Mouse (Mus musculus) bone marrow, adult 2 months (tissue): ENCODE measurements around the gene Pomgnt1. TPM values are rescaled to one million over a fixed set of nuclear protein-coding genes. Genes with fewer than 3 reads are reported as not detected.

Experiments used
- H3K27ac ChIP-seq: fragments of 200-500 bp; 2 replicates; pipeline ENCODE4 v1.5.1; 2012; ENCODE audit warnings: low read depth, mild to moderate bottlenecking, control low read depth, inconsistent platforms, low read length; ENCODE audit not compliant: control insufficient read depth, poor library complexity, insufficient read depth
- H3K4me1 ChIP-seq: fragments of 200-500 bp; 2 replicates; pipeline ENCODE4 v1.6.1; 2011; ENCODE audit warnings: low read length; ENCODE audit not compliant: control insufficient read depth, insufficient read depth
- H3K4me3 ChIP-seq: fragments of 200-500 bp; replicated peaks from 2 replicates; pipeline ENCODE3; 2011; ENCODE audit warnings: mild to moderate bottlenecking, low read depth, low read length, control low read depth; ENCODE audit not compliant: control insufficient read depth
- CTCF ChIP-seq: fragments of 200-500 bp; IDR thresholded peaks from 2 replicates; pipeline ENCODE4 v1.5.1; 2011; ENCODE audit warnings: low read length, control low read depth; ENCODE audit not compliant: control insufficient read depth, insufficient read depth
- POLR2A ChIP-seq: fragments of 200-500 bp; IDR thresholded peaks from 2 replicates; pipeline ENCODE4 v1.6.1; 2011; ENCODE audit warnings: low read depth, mild to moderate bottlenecking, control low read depth, low read length, borderline replicate concordance; ENCODE audit not compliant: control insufficient read depth
- WGBS: fragments of 180-500 bp; shearing (Covaris S2); methylation state at CpG from one replicate; pipeline ENCODE4 v1.1.7; 2018; 5-methylcytosine and 5-hydroxymethylcytosine counted together
- polyA plus RNA-seq: library from polyadenylated mRNA; stranded (reverse); fragments of >200 nt; gene quantifications from 2 replicates; pipeline ENCODE4 v1.2.4, GENCODE M21; 2011; ENCODE audit warnings: low replicate concordance; ENCODE audit not compliant: missing spikeins, insufficient read depth, insufficient read length

Gene Pomgnt1
- polyA plus RNA-seq, 1 experiment: 14.5 TPM

DNA sequence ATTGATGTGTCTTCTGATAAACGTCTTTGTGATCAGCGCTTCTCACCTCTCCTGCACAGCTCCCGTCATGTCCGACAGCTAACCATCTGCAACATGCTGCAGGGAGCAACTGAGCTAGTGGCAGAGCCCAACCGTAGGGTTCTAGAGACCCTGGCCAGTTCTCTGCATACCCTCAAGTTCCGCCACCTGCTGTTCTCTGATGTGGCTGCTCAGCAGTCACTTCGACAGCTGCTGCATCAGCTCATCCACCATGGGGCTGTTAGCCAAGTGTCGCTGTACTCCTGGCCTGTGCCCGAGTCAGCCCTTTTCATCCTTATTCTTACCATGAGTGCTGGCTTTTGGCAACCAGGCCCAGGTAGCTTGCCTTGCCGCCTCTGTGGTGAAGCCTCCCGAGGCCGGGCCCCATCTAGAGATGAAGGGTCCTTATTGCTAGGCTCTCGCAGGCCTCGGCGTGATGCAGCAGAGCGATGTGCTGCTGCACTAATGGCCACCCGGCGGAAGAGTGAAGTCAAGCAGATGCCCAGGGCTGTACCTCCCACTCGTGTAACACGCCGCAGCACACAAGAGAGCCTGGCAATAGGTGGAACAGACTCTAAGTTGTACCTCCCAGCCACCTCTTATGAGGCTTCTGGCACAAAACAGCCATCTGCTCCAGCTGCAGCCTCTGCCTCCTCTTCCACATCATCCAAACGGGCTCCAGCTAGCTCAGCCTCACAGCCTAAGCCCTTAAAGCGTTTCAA lies 35.0 kb upstream of the Pomgnt1 start:
- no peak overlapping the region for H3K27ac ChIP-seq
- H3K4me1 ChIP-seq: no peaks in the 10 kb centered on the region
- TF ChIP-seq CTCF: no peak
- no peak for TF ChIP-seq POLR2A
- no peak overlapping the region for H3K4me3 ChIP-seq
- 93% methylated on average over 23 of the region's 23 CpGs for WGBS

DNA sequence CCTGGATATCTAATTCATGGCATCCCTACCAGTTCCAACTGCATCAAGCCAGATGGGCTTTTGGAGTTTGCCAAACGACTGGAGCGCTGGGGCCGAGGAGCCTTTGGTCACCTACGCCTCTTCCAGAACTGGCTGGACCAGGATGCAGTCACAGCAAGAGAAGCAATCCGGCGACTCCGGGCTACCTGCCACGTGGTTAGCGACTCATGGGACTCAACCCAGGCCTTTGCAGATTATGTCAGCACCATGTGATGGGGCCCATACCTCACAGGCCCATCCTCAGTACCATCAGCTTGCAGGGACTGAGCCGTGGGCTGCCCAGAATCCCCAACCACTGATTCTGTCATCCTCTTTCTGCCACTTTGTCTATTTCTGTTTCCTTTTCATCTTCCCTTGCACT lies 27.3 kb upstream of the Pomgnt1 start:
- Histone ChIP-seq H3K27ac (no peak overlapping the region), H3K4me1 (no peaks in the 10 kb centered on the region; the same call in 1 of the 2 replicates), H3K4me3 (no peak overlapping the region)
- WGBS: 89% methylated on average over 10 of the region's 10 CpGs
- TF ChIP-seq CTCF: no peak

GRCm38 (mm10) chr4:116097211-116097610 lies 26.4 kb upstream of the Pomgnt1 start:
- Histone ChIP-seq H3K4me3 (no peak overlapping the region), H3K4me1 (no peaks in the 10 kb centered on the region; the same call in 1 of the 2 replicates), H3K27ac (no peak overlapping the region)
- TF ChIP-seq POLR2A (no peak), CTCF (no peak)
- 89% methylated on average over 8 of the region's 8 CpGs for WGBS

GRCm38 (mm10) chr4:116100959-116101358 lies 22.7 kb upstream of the Pomgnt1 start:
- WGBS: 49% methylated on average over 7 of the region's 7 CpGs
- no peak for TF ChIP-seq CTCF
- Histone ChIP-seq H3K4me1 (no peaks in the 10 kb centered on the region; the same call in 1 of the 2 replicates), H3K4me3 (no peak overlapping the region), H3K27ac (no peak overlapping the region)

DNA sequence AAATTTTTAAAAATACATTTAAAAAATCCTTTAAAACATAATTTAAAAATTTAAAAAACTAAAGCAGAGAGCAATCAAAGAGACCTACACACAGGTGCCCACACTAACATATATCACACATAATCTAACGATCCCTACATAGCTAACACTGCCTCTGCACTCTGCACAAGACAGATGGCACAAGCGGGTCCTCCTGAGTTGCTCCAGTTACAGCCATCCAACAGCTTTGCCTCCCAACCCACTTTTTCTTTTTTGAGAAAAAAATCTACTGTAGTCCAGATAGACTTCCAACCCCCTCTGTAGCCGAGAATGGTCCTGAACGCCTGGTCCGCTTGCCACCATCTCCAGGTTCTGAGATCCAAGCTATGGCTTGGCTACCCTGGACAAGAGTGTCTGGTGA lies 18.4 kb upstream of the Pomgnt1 start:
- H3K4me3 ChIP-seq: no peak overlapping the region
- 91% methylated on average over 5 of the region's 5 CpGs for WGBS
- no peaks in the 10 kb centered on the region; the same call in 1 of the 2 replicates for H3K4me1 ChIP-seq
- no peak overlapping the region for H3K27ac ChIP-seq
- no peak for TF ChIP-seq CTCF
- no peak for TF ChIP-seq POLR2A

DNA sequence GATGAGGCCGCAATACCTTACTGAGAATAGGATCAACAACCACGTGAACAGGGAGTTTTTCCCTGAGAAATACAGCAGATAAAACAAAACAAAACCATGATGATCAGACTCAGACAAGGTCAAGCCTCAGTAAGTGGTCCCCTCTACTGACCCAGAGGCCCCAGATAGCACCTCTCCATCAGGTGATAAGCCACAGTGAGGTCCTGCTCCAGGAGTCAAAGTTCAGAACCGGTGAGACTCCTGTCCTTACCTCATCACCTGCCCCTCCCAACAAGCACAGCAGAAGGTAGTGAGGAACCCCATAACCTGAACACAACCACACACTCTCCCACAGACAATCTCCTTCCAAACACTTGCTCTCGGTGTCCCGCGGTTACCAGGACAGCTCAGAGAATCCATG lies 12.9 kb upstream of the Pomgnt1 start:
- Histone ChIP-seq H3K27ac (no peak overlapping the region), H3K4me1 (no peaks in the 10 kb centered on the region), H3K4me3 (no peak overlapping the region)
- 91% methylated on average over 6 of the region's 6 CpGs for WGBS
- TF ChIP-seq POLR2A (no peak), CTCF (no peak)

GRCm38 (mm10) chr4:116111486-116111885 lies 12.2 kb upstream of the Pomgnt1 start:
- TF ChIP-seq POLR2A: no peak
- TF ChIP-seq CTCF: no peak
- Histone ChIP-seq H3K4me3 (no peak overlapping the region), H3K4me1 (no peaks in the 10 kb centered on the region), H3K27ac (no peak overlapping the region)
- 89% methylated on average over 2 of the region's 2 CpGs for WGBS

DNA sequence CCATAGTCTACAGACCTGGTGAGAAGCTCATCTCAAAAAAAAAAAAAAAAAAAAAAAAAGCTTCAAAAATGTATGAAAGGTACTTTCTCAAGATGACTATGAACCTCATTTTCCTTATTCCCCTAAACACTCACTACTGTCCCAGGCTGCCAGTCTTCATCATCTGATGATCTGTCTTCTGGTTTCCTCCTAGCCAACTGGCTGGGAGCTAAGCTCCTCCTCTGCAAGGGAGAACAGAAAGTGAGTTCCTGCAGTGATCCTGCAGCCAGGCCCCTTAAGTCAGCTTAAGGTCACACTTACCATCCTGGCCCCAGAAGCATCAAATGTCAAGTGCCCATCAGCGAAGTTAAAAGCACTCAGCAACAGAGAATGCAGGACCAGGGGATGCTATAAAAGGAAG lies 878 bp upstream of the Pomgnt1 start:
- Histone ChIP-seq H3K4me1 (no peaks in the 10 kb centered on the region; the same call in none of the 2 replicates), H3K4me3 (peak overlapping the region; percentile 74), H3K27ac (0 out of 2 replicates have a peak overlapping the region, but pooled peaks have one; percentile 2)
- TF ChIP-seq POLR2A (no peak), CTCF (no peak)
- WGBS: 0% methylated on average over 1 of the region's 1 CpGs
